Mouse (Mus musculus) spleen, postnatal 14 days (tissue): ENCODE data around the gene Ldha.
"Not testable (repeated sequence)": the region's sequence is repeated elsewhere in the genome, so short reads cannot be mapped to it uniquely, and the experiment has no call there.

ENCODE experiments used
- DNase-seq, 2 experiments: peaks; one replicate each; pipeline ENCODE4 v3.0.0; 2021 to 2022; ENCODE audit warnings: low spot score in 2 of 2

Ldha gene

GRCm38 (mm10) chr7:46880992-46881391 is 39.7 kb downstream of the Ldha start:
- DNase-seq: no peak

GRCm38 (mm10) chr7:46881941-46882340 is 40.7 kb downstream of the Ldha start:
- DNase-seq: not testable (repeated sequence)

DNA sequence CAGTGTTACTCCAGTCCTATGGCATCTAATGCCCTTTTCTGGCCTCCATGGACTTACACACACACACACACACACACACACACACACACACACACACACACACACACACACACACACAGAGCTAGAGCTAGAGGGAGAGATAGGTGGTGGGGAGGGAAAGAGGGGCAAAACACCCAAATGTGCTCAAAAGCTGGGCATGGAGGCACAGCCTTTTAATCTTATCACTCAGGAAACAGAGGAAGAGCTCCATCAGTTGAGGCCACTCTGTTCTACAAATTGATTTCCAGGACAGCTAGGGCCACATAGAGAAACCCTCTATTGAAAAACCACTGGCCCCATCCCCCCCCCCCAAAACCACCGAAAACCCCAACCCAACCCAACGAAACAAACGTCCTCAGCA is 42.0 kb downstream of the Ldha start:
- DNase-seq: no peak

GRCm38 (mm10) chr7:46895511-46895910 is 54.2 kb downstream of the Ldha start:
- DNase-seq: no peak

- DNase-seq: no peak
These were observed 58.1 kb downstream of the Ldha start for GRCm38 (mm10) chr7:46899343-46899742.
